Mouse (Mus musculus) hindbrain, embryonic 12.5 days (tissue): ENCODE measurements around the gene Padi2. TPM values are rescaled to one million over a fixed set of nuclear protein-coding genes. Genes with fewer than 3 reads are reported as not detected.

Experiments used
- ATAC-seq: fragments of 200-750 bp; cut with Nextera tagmentation; 2 replicates; pipeline ENCODE4 v1.8.0; 2017; ENCODE audit warnings: moderate TSS enrichment; ENCODE audit not compliant: low FRiP score
- H3K27ac ChIP-seq: fragments of 300-500 bp; sonication (generic); 2 replicates; pipeline ENCODE4 v1.5.1; 2016; ENCODE audit warnings: mild to moderate bottlenecking
- H3K27me3 ChIP-seq: fragments of 300-500 bp; sonication (generic); 2 replicates; pipeline ENCODE4 v1.6.1; 2016; ENCODE audit warnings: mild to moderate bottlenecking
- H3K36me3 ChIP-seq: fragments of 300-500 bp; sonication (generic); 2 replicates; pipeline ENCODE4 v1.6.1; 2016; ENCODE audit warnings: mild to moderate bottlenecking
- H3K4me1 ChIP-seq: fragments of 300-500 bp; sonication (generic); 2 replicates; pipeline ENCODE4 v1.6.1; 2016
- H3K4me2 ChIP-seq: fragments of 300-500 bp; sonication (generic); replicated peaks from 2 replicates; pipeline ENCODE4 v1.6.1; 2016; ENCODE audit warnings: mild to moderate bottlenecking
- H3K4me3 ChIP-seq: fragments of 300-500 bp; sonication (generic); 2 replicates; pipeline ENCODE4 v1.5.1; 2016; ENCODE audit warnings: mild to moderate bottlenecking
- H3K9ac ChIP-seq: fragments of 300-500 bp; sonication (generic); 2 replicates; pipeline ENCODE4 v1.6.1; 2016; ENCODE audit warnings: mild to moderate bottlenecking, moderate library complexity
- H3K9me3 ChIP-seq: fragments of 300-500 bp; sonication (generic); replicated peaks from 2 replicates; pipeline ENCODE4 v1.6.1; 2016; ENCODE audit warnings: mild to moderate bottlenecking
- WGBS: fragments of 180-500 bp; shearing (Covaris S2); methylation state at CpG from one replicate; pipeline ENCODE4 v1.1.7; 2016; 5-methylcytosine and 5-hydroxymethylcytosine counted together
- polyA plus RNA-seq: library from polyadenylated mRNA; unstranded; fragments of >200 nt; fragmentation: Nextera tagmentation; extraction: Ambion mirVana; gene quantifications from 2 replicates; pipeline ENCODE4 v1.2.1, GENCODE M21; 2016

Gene Padi2
- polyA plus RNA-seq, 1 experiment from 2014 or later: 2.6 TPM

DNA sequence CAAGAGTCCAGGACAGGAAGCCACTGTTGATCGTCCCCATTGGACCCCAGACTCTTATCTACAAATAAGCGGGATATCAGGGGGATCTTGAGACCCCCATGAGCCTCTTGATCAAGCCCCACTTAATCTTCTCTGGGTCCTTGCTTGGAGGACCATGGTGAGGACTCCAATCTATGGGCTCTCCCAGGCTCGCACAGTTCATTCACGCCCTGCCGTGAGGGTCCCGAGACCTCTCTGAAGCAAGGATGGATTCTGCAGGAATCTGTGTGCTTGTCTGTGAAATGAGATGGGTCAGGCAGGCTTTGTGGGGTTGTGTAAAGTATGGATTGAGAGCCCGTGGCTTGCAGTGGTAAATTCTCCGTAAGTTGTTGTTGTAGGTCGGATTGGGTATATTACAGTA lies 5.3 kb downstream of the Padi2 start:
- no peak overlapping the region for H3K4me2 ChIP-seq
- peaks cover 10% of the 10 kb centered on the region for H3K4me1 ChIP-seq
- 91% methylated on average over 9 of the region's 9 CpGs for WGBS
- ATAC-seq: no peak
- H3K27ac ChIP-seq: no peak overlapping the region
- no peak overlapping the region for H3K4me3 ChIP-seq
- no peaks in the 10 kb centered on the region for H3K36me3 ChIP-seq
- H3K9me3 ChIP-seq: no peaks in the 10 kb centered on the region
- H3K27me3 ChIP-seq: peaks cover 33% of the 10 kb centered on the region
- H3K9ac ChIP-seq: no peak overlapping the region

DNA sequence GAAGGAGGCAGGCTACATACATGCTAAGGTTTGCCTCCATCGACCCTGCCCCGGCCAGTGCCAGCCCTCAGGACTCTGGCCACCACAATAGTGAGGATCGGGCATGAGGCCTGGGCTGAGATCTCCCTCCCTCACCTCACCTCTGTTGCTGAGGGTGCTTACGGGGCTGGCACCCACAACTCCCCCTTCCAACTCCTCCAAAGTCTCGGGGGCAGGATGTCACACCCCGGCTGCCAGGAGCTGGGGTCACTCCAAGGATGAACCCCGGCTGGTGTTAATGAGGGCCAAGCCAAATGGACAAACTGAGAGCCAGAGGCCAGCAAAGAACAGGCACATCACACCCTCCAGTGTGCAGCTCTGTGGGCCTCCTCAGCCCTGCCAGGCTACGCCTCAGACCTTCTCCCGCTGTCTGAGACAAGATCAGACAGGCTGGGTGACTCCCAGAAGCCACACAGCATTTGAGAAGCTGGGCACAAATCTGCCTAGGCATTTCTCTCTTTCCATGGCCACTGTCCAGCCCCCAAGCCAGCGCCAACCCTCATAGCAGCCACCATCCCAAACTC lies 6.2 kb downstream of the Padi2 start:
- H3K4me2 ChIP-seq: no peak overlapping the region
- H3K9me3 ChIP-seq: no peaks in the 10 kb centered on the region
- no peak overlapping the region for H3K27ac ChIP-seq
- 85% methylated on average over 10 of the region's 10 CpGs for WGBS
- H3K4me3 ChIP-seq: no peak overlapping the region
- no peaks in the 10 kb centered on the region for H3K36me3 ChIP-seq
- H3K4me1 ChIP-seq: peaks cover 7% of the 10 kb centered on the region; the same call in 1 of the 2 replicates
- H3K9ac ChIP-seq: no peak overlapping the region
- ATAC-seq: no peak
- H3K27me3 ChIP-seq: peaks cover 24% of the 10 kb centered on the region

DNA sequence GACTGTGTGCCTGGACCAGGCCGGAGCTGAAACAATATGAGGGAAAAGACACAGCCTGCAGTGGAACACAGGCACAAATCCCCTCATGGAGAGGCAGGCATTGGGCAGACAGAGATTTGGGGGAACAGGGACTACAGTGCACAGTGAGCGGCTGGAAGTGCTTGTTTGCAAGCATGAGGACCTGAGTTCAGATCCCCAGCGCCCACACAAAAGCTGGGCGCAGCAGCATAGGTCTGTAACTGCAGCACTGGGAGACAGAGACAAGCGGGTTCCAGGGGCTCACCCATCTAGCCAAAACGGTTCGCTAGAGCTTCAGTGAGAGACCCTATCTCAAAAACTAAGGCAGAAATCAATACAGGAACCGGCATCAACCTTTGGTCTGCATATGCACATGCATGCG lies 7.4 kb downstream of the Padi2 start:
- 93% methylated on average over 9 of the region's 9 CpGs for WGBS
- no peak overlapping the region for H3K4me2 ChIP-seq

DNA sequence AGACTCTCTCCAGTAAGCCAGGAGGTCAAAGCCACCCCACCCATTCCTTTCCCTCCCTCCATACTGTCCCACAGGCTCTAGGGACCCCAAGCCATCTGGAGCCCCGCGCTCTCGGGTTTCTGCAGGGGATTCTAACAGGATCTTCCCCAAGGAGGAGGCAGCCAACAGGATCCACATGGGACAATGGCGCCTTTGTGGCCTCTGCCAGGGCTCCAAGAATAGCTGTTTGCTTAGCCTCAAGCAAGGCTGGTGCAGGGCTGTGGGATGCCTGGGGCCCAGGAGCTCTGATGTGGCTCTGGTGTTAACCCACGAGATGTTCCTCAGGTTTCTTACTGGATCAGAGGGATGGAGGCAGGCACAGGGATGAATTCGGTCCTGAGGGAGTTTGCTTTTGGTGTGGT lies 8.6 kb downstream of the Padi2 start:
- no peaks in the 10 kb centered on the region for H3K36me3 ChIP-seq
- H3K4me1 ChIP-seq: peaks cover 7% of the 10 kb centered on the region; the same call in 1 of the 2 replicates
- no peak overlapping the region for H3K4me3 ChIP-seq
- ATAC-seq: no peak
- no peak overlapping the region for H3K27ac ChIP-seq
- peaks cover 2% of the 10 kb centered on the region; the same call in 1 of the 2 replicates for H3K27me3 ChIP-seq
- no peaks in the 10 kb centered on the region for H3K9me3 ChIP-seq
- H3K9ac ChIP-seq: no peak overlapping the region
- 52% methylated on average over 6 of the region's 6 CpGs for WGBS
- H3K4me2 ChIP-seq: no peak overlapping the region

More for the DNA sequence above, 7.4 kb downstream of the Padi2 start:
- H3K4me3 ChIP-seq: no peak overlapping the region
- no peaks in the 10 kb centered on the region for H3K36me3 ChIP-seq
- no peak overlapping the region for H3K9ac ChIP-seq
- H3K9me3 ChIP-seq: no peaks in the 10 kb centered on the region
- H3K4me1 ChIP-seq: peaks cover 7% of the 10 kb centered on the region; the same call in 1 of the 2 replicates
- no peak for ATAC-seq
- H3K27me3 ChIP-seq: peaks cover 11% of the 10 kb centered on the region; the same call in 1 of the 2 replicates
- H3K27ac ChIP-seq: no peak overlapping the region

DNA sequence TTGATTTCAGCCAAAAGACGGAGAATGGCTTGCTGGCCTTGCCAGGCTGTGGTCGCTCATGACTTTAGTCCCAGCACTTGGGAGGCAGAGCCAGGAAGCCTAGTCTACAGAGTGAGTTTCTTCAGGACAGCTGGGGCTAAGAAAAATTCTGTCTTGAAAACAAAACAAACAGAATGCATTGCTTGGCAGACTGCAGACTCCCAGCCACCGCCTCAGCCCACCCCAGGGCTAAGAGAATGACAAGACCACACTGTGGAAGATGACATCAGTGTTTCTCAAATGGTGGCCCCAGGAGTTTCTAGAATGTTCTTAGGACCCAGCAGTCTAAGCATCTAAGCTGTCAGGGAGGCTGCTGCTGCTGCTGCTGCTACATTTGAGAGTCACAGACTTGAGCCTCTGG lies 9.1 kb downstream of the Padi2 start:
- Histone ChIP-seq H3K9me3 (no peaks in the 10 kb centered on the region), H3K9ac (no peak overlapping the region), H3K27me3 (no peaks in the 10 kb centered on the region), H3K4me3 (no peak overlapping the region), H3K4me1 (peaks cover 7% of the 10 kb centered on the region; the same call in 1 of the 2 replicates), H3K27ac (peak overlapping the region; percentile 26; the same call in 1 of the 2 replicates), H3K36me3 (no peaks in the 10 kb centered on the region), H3K4me2 (no peak overlapping the region)
- ATAC-seq: no peak
- 75% methylated on average over 3 of the region's 3 CpGs for WGBS

DNA sequence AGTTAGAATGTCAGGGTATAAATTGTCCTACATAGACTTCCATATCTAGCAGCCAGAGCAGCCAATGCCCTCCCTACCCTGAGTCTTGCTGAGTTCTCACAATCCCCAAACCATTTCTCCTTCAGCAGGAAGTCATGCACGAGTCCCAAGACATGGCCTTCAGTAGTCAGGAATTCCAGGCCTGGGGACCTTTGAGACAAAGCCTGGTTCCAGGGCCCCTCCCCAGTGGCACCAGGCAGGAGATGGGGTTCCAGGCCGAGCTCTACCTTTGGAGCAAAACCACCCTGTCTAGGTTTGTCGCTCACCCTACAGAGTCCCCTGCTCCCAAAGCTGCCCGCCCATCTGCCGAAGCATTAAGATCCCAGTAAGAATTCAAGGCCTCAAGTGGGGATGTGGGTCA lies 10.2 kb downstream of the Padi2 start:
- Histone ChIP-seq H3K27ac (no peak overlapping the region), H3K4me1 (peaks cover 7% of the 10 kb centered on the region; the same call in 1 of the 2 replicates), H3K9ac (no peak overlapping the region), H3K27me3 (no peaks in the 10 kb centered on the region), H3K36me3 (no peaks in the 10 kb centered on the region), H3K4me3 (no peak overlapping the region), H3K9me3 (no peaks in the 10 kb centered on the region), H3K4me2 (no peak overlapping the region)
- 92% methylated on average over 5 of the region's 5 CpGs for WGBS
- no peak for ATAC-seq

DNA sequence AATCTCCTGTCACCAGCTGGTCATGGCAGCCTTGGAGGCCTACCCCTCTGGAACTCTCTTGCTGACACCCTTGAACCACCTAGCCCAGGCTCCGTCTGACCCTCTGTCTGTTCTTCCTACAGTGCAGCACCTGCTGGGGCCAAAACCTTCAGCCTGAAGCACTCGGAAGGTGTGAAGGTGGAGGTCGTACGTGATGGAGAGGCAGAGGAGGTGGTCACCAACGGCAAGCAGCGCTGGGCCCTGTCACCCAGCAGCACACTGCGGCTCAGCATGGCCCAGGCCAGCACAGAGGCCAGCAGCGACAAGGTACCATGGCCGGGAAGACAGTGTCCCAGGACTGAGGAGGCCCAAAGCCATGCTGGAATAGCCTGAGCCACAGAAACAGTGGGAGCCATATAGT lies 11.3 kb downstream of the Padi2 start:
- Histone ChIP-seq H3K9me3 (no peaks in the 10 kb centered on the region), H3K27ac (no peak overlapping the region), H3K4me3 (no peak overlapping the region), H3K4me1 (peaks cover 12% of the 10 kb centered on the region), H3K4me2 (no peak overlapping the region), H3K27me3 (no peaks in the 10 kb centered on the region), H3K9ac (no peak overlapping the region), H3K36me3 (no peaks in the 10 kb centered on the region)
- WGBS: 89% methylated on average over 9 of the region's 9 CpGs
- ATAC-seq: no peak

DNA sequence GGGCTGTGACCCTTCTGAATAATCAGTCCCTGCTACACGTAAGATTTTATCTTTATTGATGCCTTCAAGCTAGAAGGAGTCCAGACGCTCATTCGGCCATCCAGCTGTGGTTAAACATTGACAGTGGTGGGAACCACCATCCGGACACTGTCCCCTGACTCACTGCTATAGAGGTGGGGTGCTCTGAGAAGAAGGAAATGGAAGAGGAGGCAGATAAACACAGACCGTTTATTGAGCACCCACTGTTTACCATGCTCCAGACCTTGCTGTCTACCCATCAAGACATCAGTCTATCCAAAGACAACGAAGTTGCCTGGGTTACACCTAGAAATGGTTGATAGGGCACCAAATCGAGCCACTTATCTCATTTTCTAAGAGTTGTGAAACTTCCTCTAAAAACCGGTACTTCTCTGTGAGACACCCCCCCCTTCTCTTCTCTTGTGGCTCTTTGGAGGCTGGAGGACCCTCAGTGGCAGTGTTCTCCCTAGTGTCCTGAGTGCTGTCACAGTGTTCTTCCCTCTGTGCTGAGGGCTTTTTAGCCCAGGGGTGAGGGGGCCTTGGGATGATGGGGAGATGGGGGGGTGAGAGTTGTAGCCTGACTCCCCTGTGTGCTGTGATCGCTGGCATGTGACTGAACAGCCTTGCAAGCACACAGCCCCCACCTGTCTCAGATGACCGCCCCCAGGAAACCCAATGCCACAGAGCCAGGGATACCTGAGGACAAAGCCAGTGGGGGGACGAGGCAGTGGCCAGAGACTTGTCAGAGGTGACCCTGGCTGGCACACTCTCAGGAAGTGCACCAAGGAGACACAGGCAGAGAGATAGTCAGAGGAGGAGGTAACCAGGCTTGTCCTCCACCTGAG lies 14.1 kb downstream of the Padi2 start:
- Histone ChIP-seq H3K4me1 (peaks cover 8% of the 10 kb centered on the region; the same call in 1 of the 2 replicates), H3K4me3 (no peak overlapping the region), H3K9me3 (no peaks in the 10 kb centered on the region), H3K4me2 (no peak overlapping the region), H3K9ac (no peak overlapping the region), H3K27ac (no peak overlapping the region), H3K27me3 (no peaks in the 10 kb centered on the region), H3K36me3 (no peaks in the 10 kb centered on the region)
- ATAC-seq: no peak
- WGBS: 69% methylated on average over 11 of the region's 11 CpGs

DNA sequence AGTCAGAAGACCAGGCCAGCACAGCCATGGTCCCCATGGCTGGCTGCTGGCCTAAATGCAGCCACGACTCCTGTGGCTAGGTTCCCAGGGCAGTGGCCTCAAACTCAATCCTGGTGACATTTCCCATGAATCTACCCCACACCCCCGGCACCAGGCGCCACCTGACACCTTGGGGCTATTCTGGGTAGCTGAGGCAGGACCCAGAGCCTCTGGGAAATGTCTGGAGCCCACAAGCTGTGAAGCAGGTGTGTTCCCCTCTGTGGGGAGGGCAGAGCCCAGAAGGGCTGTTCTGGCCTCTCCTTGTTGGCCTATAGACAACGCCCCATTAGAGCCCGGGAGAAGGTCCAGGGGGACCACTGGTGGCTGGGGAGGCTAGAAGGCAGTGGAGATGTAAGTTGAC lies 16.4 kb downstream of the Padi2 start:
- Histone ChIP-seq H3K4me2 (no peak overlapping the region), H3K4me3 (no peak overlapping the region), H3K36me3 (no peaks in the 10 kb centered on the region), H3K4me1 (peaks cover 8% of the 10 kb centered on the region; the same call in 1 of the 2 replicates), H3K9ac (no peak overlapping the region), H3K27me3 (no peaks in the 10 kb centered on the region), H3K9me3 (no peaks in the 10 kb centered on the region), H3K27ac (no peak overlapping the region)
- 86% methylated on average over 5 of the region's 5 CpGs for WGBS
- no peak for ATAC-seq

DNA sequence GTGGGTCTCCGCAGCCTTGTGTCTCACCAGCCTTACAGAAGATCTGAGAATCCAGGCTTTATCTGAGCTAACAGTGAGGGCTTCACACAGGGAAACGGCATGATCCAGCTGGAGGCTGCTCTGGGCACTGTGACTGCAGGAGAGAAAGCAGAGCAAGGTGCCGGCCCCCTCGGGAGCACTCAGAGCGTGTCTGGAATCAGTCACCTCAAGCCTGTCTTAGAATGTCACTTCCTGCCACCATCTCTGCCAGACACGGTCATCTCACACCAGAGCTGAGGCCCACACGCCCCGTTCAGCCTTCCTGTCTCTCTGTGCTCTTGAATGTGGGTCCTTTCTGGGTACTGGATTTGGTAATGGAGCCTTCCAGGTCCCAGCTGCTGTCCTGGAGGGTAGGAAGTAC lies 19.5 kb downstream of the Padi2 start:
- ATAC-seq: no peak
- no peak overlapping the region for H3K9ac ChIP-seq

DNA sequence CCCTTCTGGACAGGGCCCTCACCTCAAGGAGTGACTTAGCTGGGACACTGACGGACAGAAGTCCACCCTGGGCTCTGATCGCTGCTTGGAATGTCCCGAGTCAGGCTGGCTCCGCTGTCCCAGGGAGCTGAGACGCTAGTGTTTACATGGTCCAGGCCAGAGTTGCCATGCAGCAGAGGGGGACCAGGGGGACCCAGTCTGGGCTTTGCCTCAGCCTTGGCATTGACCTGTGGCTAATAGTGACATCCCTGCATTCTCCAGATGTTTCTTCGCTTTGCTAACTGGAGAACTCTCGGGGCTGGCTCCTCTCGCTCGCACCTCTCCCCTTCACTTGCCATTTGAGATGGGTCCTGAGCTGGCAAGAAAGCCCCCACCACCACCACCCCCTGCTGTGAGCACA lies 22.2 kb downstream of the Padi2 start:
- peaks cover 17% of the 10 kb centered on the region for H3K4me1 ChIP-seq
- H3K4me2 ChIP-seq: no peak overlapping the region
- 80% methylated on average over 9 of the region's 9 CpGs for WGBS
- H3K9ac ChIP-seq: no peak overlapping the region
- H3K36me3 ChIP-seq: no peaks in the 10 kb centered on the region
- no peaks in the 10 kb centered on the region for H3K9me3 ChIP-seq
- ATAC-seq: no peak
- no peak overlapping the region for H3K27ac ChIP-seq
- H3K4me3 ChIP-seq: no peak overlapping the region
- H3K27me3 ChIP-seq: no peaks in the 10 kb centered on the region

More for the DNA sequence above, 19.5 kb downstream of the Padi2 start:
- Histone ChIP-seq H3K4me1 (peaks cover 15% of the 10 kb centered on the region), H3K9me3 (no peaks in the 10 kb centered on the region), H3K4me2 (no peak overlapping the region), H3K27me3 (no peaks in the 10 kb centered on the region), H3K4me3 (no peak overlapping the region), H3K36me3 (no peaks in the 10 kb centered on the region), H3K27ac (no peak overlapping the region)
- WGBS: 82% methylated on average over 8 of the region's 8 CpGs

DNA sequence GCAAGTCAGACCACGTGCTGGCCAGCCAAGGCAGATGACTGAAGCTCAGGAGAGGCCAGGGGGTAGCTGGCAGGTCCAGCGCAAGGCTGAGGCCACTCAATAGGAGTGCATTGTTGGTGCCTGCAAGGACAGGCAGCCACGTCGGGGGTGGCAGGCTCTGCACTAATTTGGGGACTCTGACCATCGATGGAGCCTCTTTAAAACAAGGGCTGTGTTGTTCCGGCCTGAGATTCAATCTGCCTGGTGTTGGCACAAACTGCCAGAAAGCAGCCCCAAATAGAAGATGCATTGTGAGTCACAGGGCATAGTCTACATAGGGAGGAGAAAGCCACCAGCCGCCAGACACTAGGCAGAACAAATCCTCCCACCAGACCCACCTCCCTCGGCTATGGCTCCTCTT lies 23.6 kb downstream of the Padi2 start:
- WGBS: 67% methylated on average over 8 of the region's 8 CpGs
- peaks cover 17% of the 10 kb centered on the region for H3K4me1 ChIP-seq
- no peak overlapping the region for H3K4me2 ChIP-seq
- H3K9me3 ChIP-seq: no peaks in the 10 kb centered on the region
- no peak overlapping the region for H3K9ac ChIP-seq
- H3K36me3 ChIP-seq: no peaks in the 10 kb centered on the region
- H3K27ac ChIP-seq: no peak overlapping the region
- ATAC-seq: no peak; the same call in 1 of the 2 replicates
- no peak overlapping the region for H3K4me3 ChIP-seq
- no peaks in the 10 kb centered on the region for H3K27me3 ChIP-seq
